Mouse (Mus musculus): ENCODE measurements around the gene Adtrp. TPM values are rescaled to one million over a fixed set of nuclear protein-coding genes. Genes with fewer than 3 reads are reported as not detected.

Adtrp gene
- polyA plus RNA-seq, 1 experiment from 2014 or later = 0.45 TPM

DNA sequence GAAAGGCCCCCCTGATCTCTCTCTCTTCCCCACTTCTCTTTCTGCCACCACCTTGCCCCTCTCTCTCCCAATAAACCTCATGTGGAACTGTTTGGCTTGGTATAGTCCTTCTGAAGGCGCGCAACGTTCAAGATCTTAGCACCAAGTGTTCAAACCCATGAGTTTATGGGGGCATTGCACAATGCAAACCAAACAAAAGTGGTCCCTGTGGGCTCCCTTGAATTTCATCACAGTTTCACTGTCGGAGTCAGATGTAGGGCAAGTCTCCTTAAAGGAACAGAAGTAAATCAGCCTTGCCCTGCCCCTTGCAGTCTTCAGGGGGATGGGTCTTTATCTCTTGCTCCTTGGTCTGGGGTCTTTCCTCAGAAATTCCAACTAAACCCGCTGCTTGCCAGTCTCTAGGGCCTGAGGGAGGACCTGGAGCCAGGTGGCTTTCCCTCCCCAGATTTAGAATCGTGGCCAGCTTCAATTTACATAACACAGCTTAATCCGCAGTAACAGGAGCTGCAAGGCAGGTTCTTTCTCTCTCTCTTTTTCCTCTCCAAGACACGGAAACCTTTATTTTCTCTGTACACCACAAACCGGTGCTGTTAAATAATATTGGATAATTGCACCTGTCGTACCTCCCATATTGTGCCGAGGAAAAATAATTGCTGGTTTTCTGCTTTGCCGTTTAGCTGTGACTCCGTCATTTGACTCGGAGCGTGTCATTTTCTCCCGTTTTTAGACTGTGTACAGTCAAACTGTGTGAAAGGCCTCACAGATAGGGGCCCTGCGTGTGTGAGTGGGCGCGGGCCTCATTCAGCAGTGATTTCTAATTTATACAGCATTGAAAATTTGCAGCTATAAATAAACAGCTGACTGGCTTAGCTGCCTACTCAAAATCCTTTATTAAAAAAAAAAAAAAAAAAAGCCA lies 88.7 kb downstream of the Adtrp start:
- Histone ChIP-seq H3K9me3 (replicated peaks; ENCODE audit: control insufficient read depth, low read length) (no peaks in the 10 kb centered on the region), H3K27me3 (ENCODE audit: control insufficient read depth, insufficient read depth, low read length) (no peaks in the 10 kb centered on the region), H3K36me3 (replicated peaks; ENCODE audit: control insufficient read depth, insufficient read depth, low read depth, low read length) (no peaks in the 10 kb centered on the region), H3K4me1 (ENCODE audit: control insufficient read depth, insufficient read depth, low read length) (no peaks in the 10 kb centered on the region), H3K4me2 (ENCODE audit: low read depth, low read length) (no peak overlapping the region), H3K4me3 (ENCODE audit: low read depth, low read length) (no peak overlapping the region), H3K27ac (replicated peaks; ENCODE audit: low read depth, low read length) (no peak overlapping the region), H3K9ac (replicated peaks; ENCODE audit: low read length) (no peak overlapping the region)
- peak; percentile 39; the same call in 1 of the 2 replicates for ATAC-seq (replicated peaks; ENCODE audit: insufficient number of reproducible peaks, low FRiP score, low TSS enrichment, low read depth)
- WGBS = 41% methylated on average over 19 of the region's 19 CpGs
- DNase-seq (ENCODE audit: low spot score) = peak; percentile 12

DNA sequence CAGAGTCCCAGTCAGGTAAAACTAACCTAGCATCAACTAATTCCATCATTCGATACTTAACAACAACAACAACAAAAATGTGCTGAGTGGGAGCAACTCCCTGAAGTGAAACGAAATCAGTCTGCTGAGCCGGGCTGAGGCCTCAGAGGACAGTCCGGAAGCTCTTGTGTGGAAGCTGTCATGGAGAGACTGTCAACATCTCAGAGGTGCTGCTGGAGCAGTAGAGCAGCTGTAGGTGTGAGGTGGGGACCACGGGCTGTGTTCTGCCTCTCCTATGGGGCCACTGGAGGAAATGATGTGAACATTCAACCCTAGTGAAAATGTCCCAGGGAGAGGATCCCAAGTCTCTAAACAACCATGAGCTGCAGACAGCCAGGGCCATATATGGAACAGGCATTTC lies 94.4 kb downstream of the Adtrp start:
- no peaks in the 10 kb centered on the region for H3K9me3 ChIP-seq (replicated peaks; ENCODE audit: control insufficient read depth, low read length)
- H3K27ac ChIP-seq (replicated peaks; ENCODE audit: low read depth, low read length) = no peak overlapping the region
- H3K4me2 ChIP-seq (ENCODE audit: low read depth, low read length) = no peak overlapping the region
- H3K27me3 ChIP-seq (ENCODE audit: control insufficient read depth, insufficient read depth, low read length) = no peaks in the 10 kb centered on the region
- no peak overlapping the region for H3K4me3 ChIP-seq (ENCODE audit: low read depth, low read length)
- 77% methylated on average over 5 of the region's 5 CpGs for WGBS
- no peaks in the 10 kb centered on the region for H3K4me1 ChIP-seq (ENCODE audit: control insufficient read depth, insufficient read depth, low read length)
- no peak for ATAC-seq (replicated peaks; ENCODE audit: insufficient number of reproducible peaks, low FRiP score, low TSS enrichment, low read depth)
- no peak overlapping the region for H3K9ac ChIP-seq (replicated peaks; ENCODE audit: low read length)
- DNase-seq (ENCODE audit: low spot score) = no peak
- H3K36me3 ChIP-seq (replicated peaks; ENCODE audit: control insufficient read depth, insufficient read depth, low read depth, low read length) = no peaks in the 10 kb centered on the region

DNA sequence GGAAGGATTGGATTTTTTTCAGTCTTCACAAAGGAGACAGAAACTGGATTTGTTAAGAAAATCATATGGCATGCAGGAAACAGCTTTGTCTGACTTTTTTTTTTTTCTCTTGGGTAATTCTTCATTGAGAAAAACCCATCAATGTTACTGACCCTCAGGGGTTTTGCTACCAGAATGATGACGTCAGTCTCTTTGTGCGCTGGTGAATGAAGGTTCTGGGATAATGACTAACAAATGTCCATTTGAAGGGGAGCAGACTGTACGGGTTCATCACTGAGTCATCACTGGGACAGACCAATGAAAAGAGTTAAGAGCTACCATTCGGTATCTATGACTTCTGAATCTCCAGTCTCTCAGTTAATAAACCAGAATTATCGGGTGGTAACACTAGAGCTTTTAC lies 97.0 kb downstream of the Adtrp start:
- no peaks in the 10 kb centered on the region for H3K9me3 ChIP-seq (replicated peaks; ENCODE audit: control insufficient read depth, low read length)
- no peaks in the 10 kb centered on the region for H3K36me3 ChIP-seq (replicated peaks; ENCODE audit: control insufficient read depth, insufficient read depth, low read depth, low read length)
- WGBS = 39% methylated on average over 5 of the region's 5 CpGs
- H3K4me3 ChIP-seq (ENCODE audit: low read depth, low read length) = no peak overlapping the region
- no peak overlapping the region for H3K9ac ChIP-seq (replicated peaks; ENCODE audit: low read length)
- no peak overlapping the region for H3K4me2 ChIP-seq (ENCODE audit: low read depth, low read length)
- peak; percentile 35 for DNase-seq (ENCODE audit: low spot score)
- no peaks in the 10 kb centered on the region for H3K4me1 ChIP-seq (ENCODE audit: control insufficient read depth, insufficient read depth, low read length)
- H3K27me3 ChIP-seq (ENCODE audit: control insufficient read depth, insufficient read depth, low read length) = no peaks in the 10 kb centered on the region
- H3K27ac ChIP-seq (replicated peaks; ENCODE audit: low read depth, low read length) = no peak overlapping the region
- no peak for ATAC-seq (replicated peaks; ENCODE audit: insufficient number of reproducible peaks, low FRiP score, low TSS enrichment, low read depth)

DNA sequence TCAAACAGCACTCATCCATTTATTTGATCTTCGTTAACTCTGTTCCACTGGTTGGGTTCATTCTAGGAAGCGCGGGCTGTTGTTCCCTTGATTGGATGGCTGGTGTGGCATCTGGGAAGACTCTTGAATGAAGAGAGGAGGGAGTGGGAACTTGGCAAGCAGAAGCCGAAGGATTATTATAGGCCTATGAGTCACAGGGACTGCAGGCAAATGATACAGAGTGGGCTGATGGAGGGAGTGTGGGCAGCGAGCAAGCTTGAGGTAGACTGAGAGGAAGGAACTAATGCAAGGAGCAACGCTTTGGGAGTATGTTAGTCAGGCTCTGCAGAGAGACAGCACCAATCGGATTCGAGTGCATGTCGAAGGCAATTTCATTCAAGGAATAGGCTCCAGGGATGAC lies 98.6 kb downstream of the Adtrp start:
- Histone ChIP-seq H3K4me1 (ENCODE audit: control insufficient read depth, insufficient read depth, low read length) (no peaks in the 10 kb centered on the region), H3K4me2 (ENCODE audit: low read depth, low read length) (no peak overlapping the region), H3K4me3 (ENCODE audit: low read depth, low read length) (no peak overlapping the region), H3K9me3 (replicated peaks; ENCODE audit: control insufficient read depth, low read length) (no peaks in the 10 kb centered on the region), H3K27ac (replicated peaks; ENCODE audit: low read depth, low read length) (no peak overlapping the region), H3K27me3 (ENCODE audit: control insufficient read depth, insufficient read depth, low read length) (no peaks in the 10 kb centered on the region), H3K9ac (replicated peaks; ENCODE audit: low read length) (no peak overlapping the region), H3K36me3 (replicated peaks; ENCODE audit: control insufficient read depth, insufficient read depth, low read depth, low read length) (no peaks in the 10 kb centered on the region)
- DNase-seq (ENCODE audit: low spot score) (no peak), ATAC-seq (replicated peaks; ENCODE audit: insufficient number of reproducible peaks, low FRiP score, low TSS enrichment, low read depth) (no peak)
- WGBS = 85% methylated on average over 9 of the region's 9 CpGs

DNA sequence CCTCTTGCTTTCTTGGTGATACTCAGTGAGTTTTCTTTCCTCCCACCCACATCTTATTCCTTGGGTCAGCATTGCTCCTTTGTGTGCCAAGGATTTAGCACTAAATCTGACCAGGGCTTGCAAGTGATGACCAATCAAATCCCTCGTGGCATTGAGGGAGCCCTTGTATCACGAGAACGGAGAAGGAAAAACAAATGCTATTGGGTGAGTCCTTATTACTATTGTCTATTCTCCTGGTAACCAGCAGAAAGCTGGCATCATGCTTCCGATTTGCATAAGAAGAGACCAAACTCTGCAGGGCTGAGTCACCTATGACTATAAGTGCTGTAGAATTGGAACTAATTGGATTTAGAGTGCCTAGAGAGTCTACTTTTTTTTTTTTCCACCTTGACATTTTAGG lies 99.8 kb downstream of the Adtrp start:
- H3K9ac ChIP-seq (replicated peaks; ENCODE audit: low read length) = no peak overlapping the region
- DNase-seq (ENCODE audit: low spot score) = no peak
- WGBS = 88% methylated on average over 4 of the region's 4 CpGs
- H3K4me1 ChIP-seq (ENCODE audit: control insufficient read depth, insufficient read depth, low read length) = no peaks in the 10 kb centered on the region
- no peaks in the 10 kb centered on the region for H3K36me3 ChIP-seq (replicated peaks; ENCODE audit: control insufficient read depth, insufficient read depth, low read depth, low read length)
- H3K27ac ChIP-seq (replicated peaks; ENCODE audit: low read depth, low read length) = no peak overlapping the region
- H3K27me3 ChIP-seq (ENCODE audit: control insufficient read depth, insufficient read depth, low read length) = no peaks in the 10 kb centered on the region
- no peak overlapping the region for H3K4me3 ChIP-seq (ENCODE audit: low read depth, low read length)
- ATAC-seq (replicated peaks; ENCODE audit: insufficient number of reproducible peaks, low FRiP score, low TSS enrichment, low read depth) = no peak
- no peaks in the 10 kb centered on the region for H3K9me3 ChIP-seq (replicated peaks; ENCODE audit: control insufficient read depth, low read length)
- no peak overlapping the region for H3K4me2 ChIP-seq (ENCODE audit: low read depth, low read length)

DNA sequence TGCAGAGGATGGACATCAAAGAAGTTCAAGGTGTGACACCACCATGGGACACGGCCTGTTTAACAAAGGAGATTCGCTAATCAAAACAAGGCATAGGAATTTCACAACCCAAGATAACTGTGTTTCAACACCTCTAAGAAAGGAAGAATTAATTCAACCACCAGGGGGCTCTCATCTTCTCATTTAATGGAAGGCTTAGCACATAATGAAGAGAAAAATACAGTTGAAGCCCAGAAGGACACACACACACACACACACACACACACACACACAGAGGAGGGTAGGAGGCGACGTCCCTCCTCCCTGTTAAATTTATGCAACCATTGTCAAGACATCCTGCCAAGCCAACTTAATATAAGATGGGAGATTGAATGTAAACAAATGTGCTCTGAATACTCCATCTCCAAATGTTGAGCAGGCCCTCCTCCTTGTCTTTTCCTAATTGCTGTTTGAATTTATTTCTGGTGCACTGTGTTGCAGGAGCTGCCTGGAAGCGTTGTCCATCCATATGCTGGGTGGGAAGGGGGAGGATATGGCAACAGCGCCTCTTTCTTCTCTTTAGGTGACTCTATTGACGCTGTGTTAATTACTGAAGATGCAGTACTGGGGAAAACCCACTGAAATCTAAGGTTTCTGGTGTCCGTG lies 100.4 kb downstream of the Adtrp start:
- H3K9ac ChIP-seq (replicated peaks; ENCODE audit: low read length) = no peak overlapping the region
- 56% methylated on average over 8 of the region's 8 CpGs for WGBS
- peak; percentile 82 for DNase-seq (ENCODE audit: low spot score)
- no peak for ATAC-seq (replicated peaks; ENCODE audit: insufficient number of reproducible peaks, low FRiP score, low TSS enrichment, low read depth)
- no peaks in the 10 kb centered on the region for H3K9me3 ChIP-seq (replicated peaks; ENCODE audit: control insufficient read depth, low read length)
- no peak overlapping the region for H3K4me2 ChIP-seq (ENCODE audit: low read depth, low read length)
- H3K27ac ChIP-seq (replicated peaks; ENCODE audit: low read depth, low read length) = no peak overlapping the region
- H3K27me3 ChIP-seq (ENCODE audit: control insufficient read depth, insufficient read depth, low read length) = no peaks in the 10 kb centered on the region
- no peaks in the 10 kb centered on the region for H3K36me3 ChIP-seq (replicated peaks; ENCODE audit: control insufficient read depth, insufficient read depth, low read depth, low read length)
- no peak overlapping the region for H3K4me3 ChIP-seq (ENCODE audit: low read depth, low read length)
- H3K4me1 ChIP-seq (ENCODE audit: control insufficient read depth, insufficient read depth, low read length) = no peaks in the 10 kb centered on the region

DNA sequence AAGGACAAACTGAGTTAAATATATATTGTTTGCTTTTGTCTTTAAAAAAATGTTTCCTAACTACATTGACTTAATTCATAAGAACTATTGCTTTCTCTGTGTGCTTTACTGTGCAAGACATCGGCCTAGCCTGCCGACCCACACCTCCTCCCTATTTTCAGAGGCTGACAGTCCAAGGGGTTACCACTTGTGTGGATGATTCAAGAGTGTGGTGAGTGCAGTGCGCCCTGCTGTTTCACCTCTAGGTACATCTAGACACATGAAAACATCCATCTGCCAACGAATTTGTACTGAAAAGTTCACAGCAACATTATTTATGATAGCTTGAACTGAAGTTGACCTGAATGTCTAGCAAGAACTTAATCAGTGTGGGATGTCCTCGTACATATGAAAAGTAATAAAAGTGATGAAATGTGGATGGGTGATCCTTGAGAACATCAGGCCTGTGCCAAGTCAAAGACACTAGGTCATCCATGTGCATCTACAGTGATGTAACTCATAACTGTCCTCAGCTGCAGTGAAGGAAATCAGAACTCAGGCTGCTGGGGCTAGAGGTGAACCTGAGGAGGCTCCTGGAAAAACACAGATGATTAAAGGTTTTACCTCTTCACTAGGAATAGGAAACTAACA lies 106.9 kb downstream of the Adtrp start:
- Histone ChIP-seq H3K27me3 (ENCODE audit: control insufficient read depth, insufficient read depth, low read length) (no peaks in the 10 kb centered on the region), H3K27ac (replicated peaks; ENCODE audit: low read depth, low read length) (no peak overlapping the region), H3K36me3 (replicated peaks; ENCODE audit: control insufficient read depth, insufficient read depth, low read depth, low read length) (no peaks in the 10 kb centered on the region), H3K4me1 (ENCODE audit: control insufficient read depth, insufficient read depth, low read length) (no peaks in the 10 kb centered on the region), H3K9ac (replicated peaks; ENCODE audit: low read length) (no peak overlapping the region), H3K9me3 (replicated peaks; ENCODE audit: control insufficient read depth, low read length) (no peaks in the 10 kb centered on the region), H3K4me2 (ENCODE audit: low read depth, low read length) (no peak overlapping the region), H3K4me3 (ENCODE audit: low read depth, low read length) (no peak overlapping the region)
- 88% methylated on average over 5 of the region's 5 CpGs for WGBS
- DNase-seq (ENCODE audit: low spot score) (no peak), ATAC-seq (replicated peaks; ENCODE audit: insufficient number of reproducible peaks, low FRiP score, low TSS enrichment, low read depth) (no peak)
